Mouse (Mus musculus) R1 (cell line): ENCODE data around the gene Dennd5a.

Experiments used
- DNase-seq: peaks from one replicate; pipeline ENCODE4 v3.0.0-alpha.2; 2018; ENCODE audit warnings: low read depth, low spot score

Gene Dennd5a

GRCm38 (mm10) chr7:109963707-109964106 is 3.4 kb upstream of the Dennd5a start:
- peak; percentile 88 for DNase-seq

- no peak for DNase-seq
Measured at GRCm38 (mm10) chr7:109962596-109962995, 2.3 kb upstream of the Dennd5a start.

GRCm38 (mm10) chr7:109961570-109961969 is 1.3 kb upstream of the Dennd5a start:
- DNase-seq, result no peak

GRCm38 (mm10) chr7:109960613-109961154 is 414 bp upstream of the Dennd5a start:
- no peak for DNase-seq

GRCm38 (mm10) chr7:109958843-109959715 is 1.2 kb downstream of the Dennd5a start:
- no peak for DNase-seq

GRCm38 (mm10) chr7:109957996-109958789 is 2.1 kb downstream of the Dennd5a start:
- no peak for DNase-seq

GRCm38 (mm10) chr7:109954622-109955401 is 5.5 kb downstream of the Dennd5a start:
- DNase-seq, result no peak

- no peak for DNase-seq
Measured at GRCm38 (mm10) chr7:109951297-109951696, 9.0 kb downstream of the Dennd5a start.

- peak; percentile 93 for DNase-seq
Measured at GRCm38 (mm10) chr7:109944421-109945034, 15.7 kb downstream of the Dennd5a start.

GRCm38 (mm10) chr7:109929628-109930027 is 30.6 kb downstream of the Dennd5a start:
- no peak for DNase-seq

GRCm38 (mm10) chr7:109928365-109928764 is 31.9 kb downstream of the Dennd5a start:
- DNase-seq, result no peak

- DNase-seq, result no peak
Measured at GRCm38 (mm10) chr7:109924965-109925364, 35.3 kb downstream of the Dennd5a start.

GRCm38 (mm10) chr7:109922889-109923288 is 37.4 kb downstream of the Dennd5a start:
- no peak for DNase-seq

- DNase-seq, result no peak
Measured at GRCm38 (mm10) chr7:109906165-109906564, 54.1 kb downstream of the Dennd5a start.

- no peak for DNase-seq
Measured at GRCm38 (mm10) chr7:109900921-109901320, 59.3 kb downstream of the Dennd5a start.

GRCm38 (mm10) chr7:109898911-109899310 is 61.4 kb downstream of the Dennd5a start:
- DNase-seq, result no peak

GRCm38 (mm10) chr7:109892530-109892929 is 67.7 kb downstream of the Dennd5a start:
- peak; percentile 71 for DNase-seq

- no peak for DNase-seq
Measured at GRCm38 (mm10) chr7:109891786-109892185, 68.5 kb downstream of the Dennd5a start.

GRCm38 (mm10) chr7:109890256-109890655 is 70.0 kb downstream of the Dennd5a start:
- no peak for DNase-seq

- DNase-seq, result no peak
Measured at GRCm38 (mm10) chr7:109889300-109889699, 71.0 kb downstream of the Dennd5a start.

- no peak for DNase-seq
Measured at GRCm38 (mm10) chr7:109886249-109886648, 74.0 kb downstream of the Dennd5a start.
